Mouse (Mus musculus) forebrain, embryonic 16.5 days (tissue): ENCODE data around the gene Zfp987. TPM values are rescaled to one million over a fixed set of nuclear protein-coding genes. Genes with fewer than 3 reads are reported as not detected.
"Not testable (repeated sequence)": the region's sequence is repeated elsewhere in the genome, so short reads cannot be mapped to it uniquely, and the experiment has no call there.

Experiments
- ATAC-seq: fragments of 200-750 bp; cut with Nextera tagmentation; 2 replicates; pipeline ENCODE4 v1.8.0; 2017; ENCODE audit warnings: mild to moderate bottlenecking, moderate library complexity
- H3K27ac ChIP-seq: fragments of 300-500 bp; sonication (generic); 2 replicates; pipeline ENCODE4 v1.5.1; 2014; ENCODE audit warnings: low read length, control low read depth
- H3K27me3 ChIP-seq: fragments of 300-500 bp; sonication (generic); replicated peaks from 2 replicates; pipeline ENCODE4 v1.6.1; 2014; ENCODE audit warnings: low read length; ENCODE audit not compliant: control insufficient read depth, insufficient read depth
- H3K36me3 ChIP-seq: fragments of 300-500 bp; sonication (generic); 2 replicates; pipeline ENCODE4 v1.6.1; 2014; ENCODE audit not compliant: control insufficient read depth, insufficient read depth
- H3K4me1 ChIP-seq: fragments of 300-500 bp; sonication (generic); replicated peaks from 2 replicates; pipeline ENCODE4 v1.6.1; 2014; ENCODE audit warnings: low read length; ENCODE audit not compliant: control insufficient read depth, insufficient read depth
- H3K4me2 ChIP-seq: fragments of 300-500 bp; sonication (generic); 2 replicates; pipeline ENCODE4 v1.6.1; 2014; ENCODE audit warnings: mild to moderate bottlenecking, low read length, control low read depth
- H3K4me3 ChIP-seq: fragments of 300-500 bp; sonication (generic); replicated peaks from 2 replicates; pipeline ENCODE4 v1.5.1; 2014; ENCODE audit warnings: mild to moderate bottlenecking, low read length, control low read depth
- H3K9ac ChIP-seq: fragments of 300-500 bp; sonication (generic); replicated peaks from 2 replicates; pipeline ENCODE4 v1.6.1; 2014; ENCODE audit warnings: low read depth, low read length, control low read depth
- H3K9me3 ChIP-seq: fragments of 300-500 bp; sonication (generic); 2 replicates; pipeline ENCODE4 v1.6.1; 2016; ENCODE audit warnings: low read length; ENCODE audit not compliant: control insufficient read depth
- WGBS: fragments of 180-500 bp; shearing (Covaris S2); extraction: QIAGEN DNeasy Blood & Tissue Kit; methylation state at CpG from one replicate; pipeline ENCODE4 v1.1.7; 2014; 5-methylcytosine and 5-hydroxymethylcytosine counted together
- polyA plus RNA-seq: library from polyadenylated mRNA; unstranded; fragments of >200 nt; fragmentation: Nextera tagmentation; extraction: Ambion mirVana; gene quantifications from 2 replicates; pipeline ENCODE4 v1.2.1, GENCODE M21; 2015

Gene Zfp987
- polyA plus RNA-seq, 1 experiment from 2014 or later, result not detected

DNA sequence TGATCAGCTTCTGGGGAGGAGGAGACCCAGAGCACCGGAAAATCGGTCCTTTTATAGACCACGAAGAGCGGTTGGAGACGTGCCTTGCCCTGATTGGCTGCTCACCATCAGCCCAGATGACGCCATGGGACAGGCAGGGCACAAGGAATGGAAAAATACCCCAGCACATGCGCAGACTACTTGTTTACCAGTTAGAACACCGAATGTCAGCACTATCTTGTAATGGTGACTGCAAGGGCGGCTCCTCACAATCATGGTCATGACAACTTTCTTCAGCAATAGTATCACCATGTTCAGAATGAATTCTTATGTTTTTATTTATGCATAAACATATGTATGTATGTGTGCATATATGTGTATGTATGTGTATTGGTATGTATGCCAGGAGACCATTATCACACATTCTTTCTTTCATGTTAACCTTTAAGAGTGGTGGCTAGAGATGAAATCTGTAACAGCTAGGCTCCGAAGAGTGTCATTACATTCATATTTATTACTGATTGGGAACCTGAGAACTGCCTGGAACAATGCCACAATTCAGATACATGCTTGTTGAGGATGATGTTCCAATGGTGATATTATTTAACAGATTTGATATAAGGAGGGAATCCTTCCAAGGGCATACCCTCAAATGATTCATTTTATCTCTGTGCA is 70.9 kb downstream of the Zfp987 start:
- not testable (repeated sequence) for H3K27ac ChIP-seq, H3K4me1 ChIP-seq, H3K9ac ChIP-seq, H3K4me2 ChIP-seq, H3K36me3 ChIP-seq, ATAC-seq, H3K4me3 ChIP-seq, H3K27me3 ChIP-seq, H3K9me3 ChIP-seq
- 85% methylated on average over 10 of the region's 10 CpGs for WGBS

DNA sequence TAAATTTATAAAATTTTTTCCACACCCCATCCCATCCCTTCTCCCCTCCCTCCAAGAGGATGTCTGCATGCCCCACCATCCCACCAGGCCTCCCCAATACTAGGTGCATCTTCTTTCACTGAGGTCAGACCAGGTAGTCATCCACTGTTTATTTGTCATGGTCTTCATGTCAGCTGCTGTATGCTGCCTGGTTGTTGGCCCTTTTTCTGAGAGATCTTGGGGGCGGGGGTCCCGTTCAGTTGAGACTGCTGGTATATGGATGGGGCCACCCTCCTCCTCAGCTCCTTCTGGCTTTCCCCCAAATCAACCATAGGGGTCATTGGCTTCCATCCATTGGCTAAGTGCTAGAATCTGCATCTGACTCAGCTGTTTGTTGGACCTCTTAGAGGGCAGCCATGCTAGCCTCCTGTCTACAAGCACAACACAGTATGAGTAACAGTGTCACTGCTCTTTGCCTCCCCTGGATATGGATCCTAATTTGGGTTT is 71.7 kb downstream of the Zfp987 start:
- WGBS, result no CpG with 5 or more reads among the region's 2 CpGs
- not testable (repeated sequence) for H3K4me3 ChIP-seq, H3K27ac ChIP-seq, H3K4me1 ChIP-seq, H3K9me3 ChIP-seq, H3K4me2 ChIP-seq, H3K27me3 ChIP-seq, H3K36me3 ChIP-seq, ATAC-seq, H3K9ac ChIP-seq

DNA sequence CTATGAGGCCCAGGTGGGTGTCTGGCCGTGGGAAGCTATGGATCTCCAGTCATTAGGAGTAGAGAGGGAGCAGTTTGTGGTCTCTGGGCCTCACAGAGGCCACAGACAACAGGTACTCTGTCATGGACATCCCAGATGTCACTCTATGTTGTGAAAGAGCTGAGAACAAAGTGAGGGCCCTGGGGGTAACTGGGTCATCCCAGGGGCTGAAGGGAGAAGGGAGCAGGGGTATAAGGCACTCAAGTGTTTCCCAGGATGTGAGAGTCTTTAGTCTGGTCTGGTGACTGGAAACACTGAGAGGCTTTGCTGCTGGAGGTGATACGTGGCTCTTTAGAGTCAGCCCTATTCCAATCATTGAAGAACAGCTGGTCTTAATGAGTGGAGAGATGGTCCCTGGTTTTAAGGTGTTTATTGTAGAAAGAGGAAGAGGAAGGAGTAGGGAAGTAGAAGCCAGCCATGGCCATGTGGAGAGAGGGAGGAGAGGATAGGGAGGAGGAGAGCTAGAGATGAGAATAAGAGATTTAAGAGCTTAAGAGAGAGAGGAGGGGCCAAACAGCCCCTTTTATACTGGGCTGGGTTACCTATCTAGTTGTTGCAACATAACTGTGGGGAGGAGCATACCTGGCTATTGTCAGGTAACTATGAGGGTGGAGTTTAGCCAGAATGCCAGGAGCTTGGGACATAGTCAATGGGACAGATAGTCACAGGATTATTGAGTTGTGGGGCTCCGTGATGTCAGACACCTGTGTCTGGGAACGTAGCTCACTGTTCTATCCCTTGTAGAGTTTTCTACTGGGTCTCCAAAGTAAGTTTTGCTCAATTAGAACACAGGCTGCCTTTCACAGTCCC is 76.5 kb downstream of the Zfp987 start:
- ATAC-seq, H3K4me1 ChIP-seq, H3K4me3 ChIP-seq, H3K27me3 ChIP-seq, H3K4me2 ChIP-seq, H3K27ac ChIP-seq, H3K9me3 ChIP-seq, H3K9ac ChIP-seq, H3K36me3 ChIP-seq: not testable (repeated sequence)
- WGBS, result 56% methylated on average over 3 of the region's 4 CpGs

Other genes starting within 250 kb of the Zfp987 start
- gene Zfp986, start 228.5 kb upstream of the Zfp987 start, polyA plus RNA-seq, result 0.19 TPM in 1 of 2 replicates, not detected in the other
- not detected in 2 replicates for gene Zfp600, start 59.5 kb downstream of the Zfp987 start, polyA plus RNA-seq